Mouse (Mus musculus) CD4-positive helper T cell, adult 2 months (primary cell): ENCODE measurements around the gene Gm45837.

ENCODE experiments used
- DNase-seq: peaks from one replicate; pipeline ENCODE4 v3.0.0-alpha.2; 2012; ENCODE audit warnings: low read depth, missing footprints, low spot score

Gm45837 gene

GRCm38 (mm10) chr7:101437876-101438275, 27.2 kb downstream of the Gm45837 start:
- no peak for DNase-seq

GRCm38 (mm10) chr7:101443093-101443492, 32.4 kb downstream of the Gm45837 start:
- no peak for DNase-seq

GRCm38 (mm10) chr7:101444211-101444610, 33.5 kb downstream of the Gm45837 start:
- no peak for DNase-seq

- DNase-seq, result no peak
Observed at GRCm38 (mm10) chr7:101449855-101450254, 39.2 kb downstream of the Gm45837 start.

GRCm38 (mm10) chr7:101450422-101451401, 40.0 kb downstream of the Gm45837 start:
- peak; percentile 84 for DNase-seq

- DNase-seq, result no peak
Observed at GRCm38 (mm10) chr7:101452669-101453068, 42.0 kb downstream of the Gm45837 start.

DNA sequence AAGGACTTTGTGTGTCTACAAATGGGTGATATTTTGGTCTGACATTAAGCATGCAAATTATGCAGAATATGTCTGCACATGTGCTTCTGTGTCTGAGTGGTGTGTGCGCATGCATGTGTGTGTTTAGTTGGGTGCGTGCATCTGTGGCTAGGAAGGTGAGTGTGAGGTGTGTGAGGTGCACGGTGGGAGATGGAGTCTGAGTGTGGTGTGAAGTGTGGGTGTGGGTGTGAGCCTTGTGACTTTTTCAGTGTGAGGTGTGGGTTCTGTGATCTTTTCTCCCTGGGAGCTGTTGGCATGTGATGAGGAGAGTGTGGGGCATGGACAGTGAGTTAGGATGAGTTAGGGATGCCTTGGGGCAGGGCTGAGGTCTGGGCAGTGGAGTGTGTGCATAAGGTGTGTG, 42.6 kb downstream of the Gm45837 start:
- DNase-seq, result no peak

DNA sequence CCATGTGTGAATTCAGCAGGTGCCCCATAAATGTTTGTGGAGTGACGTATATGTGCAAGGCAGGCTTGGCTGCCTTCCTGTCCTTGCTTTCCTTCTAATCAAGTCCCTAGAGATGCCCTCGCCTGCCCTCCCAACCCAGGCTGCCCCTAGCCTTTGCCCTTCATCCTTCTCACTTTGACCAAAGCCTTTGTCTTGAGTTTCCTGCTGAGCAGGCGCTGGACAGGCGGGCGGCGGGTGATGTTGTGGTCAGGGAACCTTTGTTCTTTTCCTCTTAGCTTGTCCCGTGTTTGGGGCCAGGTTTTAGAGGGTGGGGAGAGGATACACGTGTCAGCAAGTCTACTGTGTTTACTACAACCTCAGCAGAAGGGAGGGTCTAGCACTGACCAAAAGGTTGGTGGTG, 43.0 kb downstream of the Gm45837 start:
- DNase-seq, result no peak

- no peak for DNase-seq
Observed at GRCm38 (mm10) chr7:101454479-101454878, 43.8 kb downstream of the Gm45837 start.

DNA sequence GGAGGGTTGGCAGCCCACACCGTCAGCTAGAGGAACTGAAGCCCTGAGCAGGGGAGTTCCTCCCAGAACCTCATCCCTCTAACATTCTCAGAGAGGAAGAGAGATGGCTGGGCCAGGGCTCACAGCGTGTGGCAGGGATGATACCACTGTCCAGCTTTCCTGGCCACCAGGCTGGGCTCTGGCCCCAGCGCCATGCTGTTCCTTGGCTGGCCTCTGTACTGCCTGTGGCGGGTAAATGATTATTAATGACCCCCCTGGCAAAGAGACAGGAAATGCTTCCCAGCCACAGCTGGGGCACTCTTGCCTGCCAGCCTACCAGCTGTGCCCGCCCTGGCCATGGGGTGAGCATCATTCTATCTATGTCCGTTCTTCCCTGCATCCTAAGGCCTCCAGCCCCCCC, 44.5 kb downstream of the Gm45837 start:
- no peak for DNase-seq

DNA sequence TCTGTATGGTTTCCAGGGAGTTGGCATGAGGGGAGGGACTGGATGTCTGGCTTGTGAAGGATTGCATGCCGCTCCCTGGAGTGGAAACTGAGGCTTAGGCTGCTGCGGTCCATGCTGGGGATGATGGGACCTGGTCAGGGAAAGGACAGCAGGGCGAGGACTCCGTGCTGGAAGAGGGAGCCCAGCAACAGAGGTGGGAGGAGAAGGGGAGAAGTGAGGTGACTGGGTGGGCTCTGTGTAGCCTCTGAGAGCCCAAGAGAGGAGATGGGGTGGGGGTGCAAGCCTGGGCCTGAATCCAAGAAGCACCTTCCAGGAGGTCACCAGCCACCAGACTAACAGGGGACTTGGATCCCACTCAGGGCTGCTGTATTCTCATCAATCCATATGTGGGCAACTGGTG, 45.6 kb downstream of the Gm45837 start:
- no peak for DNase-seq

DNA sequence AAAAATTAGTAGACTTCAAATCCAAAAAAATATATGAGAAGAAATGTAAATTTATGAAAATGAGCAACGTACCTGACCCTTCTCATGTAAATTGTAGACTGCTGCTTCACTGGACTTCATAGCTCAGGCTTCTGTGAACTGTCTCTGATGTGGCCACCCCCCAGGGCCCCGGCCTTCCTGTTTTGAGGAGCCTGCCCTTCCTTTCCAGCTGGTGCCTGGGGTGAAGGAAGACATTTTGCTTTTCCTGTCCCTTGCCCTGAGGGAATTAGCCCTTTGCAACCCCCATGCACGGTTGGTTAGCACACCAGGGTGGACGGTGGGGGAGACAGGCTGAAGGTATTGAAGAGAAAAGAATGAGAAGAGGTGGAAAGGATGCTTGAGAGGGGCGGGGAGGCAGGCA, 46.1 kb downstream of the Gm45837 start:
- no peak for DNase-seq

- DNase-seq, result no peak
Observed at GRCm38 (mm10) chr7:101457283-101457682, 46.6 kb downstream of the Gm45837 start.

DNA sequence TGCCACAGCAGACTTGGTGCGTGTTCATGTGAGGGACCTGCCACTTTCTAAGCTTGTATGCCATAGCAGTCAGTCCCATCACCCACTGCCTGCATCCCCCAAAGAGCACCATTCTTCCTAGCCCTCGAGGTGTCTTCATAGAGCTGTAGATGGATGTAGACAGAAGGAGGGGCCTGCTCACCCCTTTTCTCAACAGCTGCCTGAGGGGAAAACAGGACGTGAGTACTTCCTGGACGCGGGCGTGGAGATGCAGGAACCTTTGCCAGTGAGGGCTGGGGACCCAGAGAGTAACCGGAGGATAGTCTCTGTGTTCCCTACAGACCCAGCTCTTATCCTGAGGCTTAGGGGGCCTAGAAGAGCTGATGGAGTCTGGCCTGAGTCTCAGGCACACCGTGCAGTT, 47.1 kb downstream of the Gm45837 start:
- no peak for DNase-seq

DNA sequence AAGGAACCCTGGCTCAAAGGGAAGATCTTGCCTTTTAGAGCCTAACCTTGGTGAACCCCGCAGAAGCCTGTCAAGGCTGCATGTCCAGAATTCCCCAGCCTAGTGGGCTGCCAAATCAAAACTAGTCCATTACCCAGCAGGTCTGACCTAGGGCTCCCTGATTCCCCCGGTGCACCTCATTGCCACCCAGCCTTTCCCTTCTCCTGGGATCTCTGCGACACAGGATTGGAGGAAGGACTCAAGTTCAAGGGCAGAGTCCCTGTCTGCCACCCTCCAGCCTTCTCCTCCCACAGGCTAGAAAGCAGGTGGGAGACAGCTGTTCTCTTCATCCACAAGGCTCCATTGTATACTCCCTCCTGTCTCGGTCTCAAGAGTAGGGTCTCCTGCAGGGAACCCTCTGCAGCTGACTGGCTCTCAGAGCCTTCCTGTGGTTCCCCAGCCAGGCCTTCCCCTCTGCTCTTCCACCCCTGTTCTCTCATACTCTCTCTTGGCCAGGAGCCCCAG, 47.6 kb downstream of the Gm45837 start:
- no peak for DNase-seq

GRCm38 (mm10) chr7:101459305-101459813, 48.7 kb downstream of the Gm45837 start:
- no peak for DNase-seq

GRCm38 (mm10) chr7:101459923-101460607, 49.4 kb downstream of the Gm45837 start:
- DNase-seq, result no peak

GRCm38 (mm10) chr7:101460608-101460957, 49.9 kb downstream of the Gm45837 start:
- DNase-seq, result no peak

DNA sequence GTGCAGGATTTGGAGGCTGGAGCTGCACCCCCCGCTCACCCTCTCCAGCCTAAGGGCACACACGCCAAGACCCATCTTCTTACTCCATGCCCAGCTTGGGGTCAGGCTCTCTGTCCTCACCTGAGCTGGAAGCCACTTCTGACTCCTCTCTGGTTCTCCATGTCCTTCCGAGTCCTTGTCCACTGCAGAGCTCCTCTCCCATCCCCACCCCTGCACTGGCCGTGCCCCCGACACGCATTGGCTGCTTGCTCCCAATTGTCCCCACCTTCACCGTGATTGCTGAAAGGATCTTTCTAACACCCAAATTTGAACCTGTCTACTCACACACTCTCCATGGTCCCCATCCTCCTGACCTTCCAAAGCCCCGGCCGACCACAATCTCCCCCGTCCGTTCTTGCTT, 50.9 kb downstream of the Gm45837 start:
- no peak for DNase-seq

DNA sequence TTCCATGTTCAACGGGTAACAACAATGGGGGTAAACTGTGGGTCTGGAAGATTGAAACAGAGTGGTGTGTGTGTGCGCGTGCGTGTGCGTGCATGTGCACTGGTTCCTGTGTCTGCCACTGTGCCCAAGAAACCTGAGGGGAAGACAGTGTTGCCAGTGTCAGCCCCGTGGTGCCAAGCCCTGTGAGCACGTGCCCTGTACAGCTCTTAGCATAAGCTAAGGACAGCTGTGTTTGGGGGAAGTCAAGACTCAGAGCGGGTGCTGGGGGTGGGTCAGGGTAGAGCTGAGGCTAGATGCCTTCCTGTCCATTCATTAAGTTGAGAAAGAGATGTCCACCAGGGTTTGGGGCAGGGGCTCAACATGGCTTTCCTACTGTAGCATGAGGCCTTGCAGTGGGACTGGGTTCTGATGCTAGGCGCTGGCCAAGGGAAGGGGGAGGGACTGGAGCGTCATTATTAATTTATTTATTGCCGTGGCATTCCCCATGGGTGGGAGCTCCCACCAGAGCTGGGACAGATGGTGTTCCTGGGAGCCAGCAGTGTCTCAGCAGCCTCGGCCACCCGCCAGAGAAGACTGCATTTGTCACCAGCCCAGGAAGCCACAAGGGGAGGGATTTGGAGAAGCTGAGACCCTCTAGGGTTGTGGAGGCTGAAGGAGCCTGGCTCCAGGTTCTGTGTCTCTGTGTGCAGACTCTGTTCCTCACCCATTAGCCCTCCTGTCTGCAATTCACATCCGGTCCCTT, 51.8 kb downstream of the Gm45837 start:
- DNase-seq, result no peak

DNA sequence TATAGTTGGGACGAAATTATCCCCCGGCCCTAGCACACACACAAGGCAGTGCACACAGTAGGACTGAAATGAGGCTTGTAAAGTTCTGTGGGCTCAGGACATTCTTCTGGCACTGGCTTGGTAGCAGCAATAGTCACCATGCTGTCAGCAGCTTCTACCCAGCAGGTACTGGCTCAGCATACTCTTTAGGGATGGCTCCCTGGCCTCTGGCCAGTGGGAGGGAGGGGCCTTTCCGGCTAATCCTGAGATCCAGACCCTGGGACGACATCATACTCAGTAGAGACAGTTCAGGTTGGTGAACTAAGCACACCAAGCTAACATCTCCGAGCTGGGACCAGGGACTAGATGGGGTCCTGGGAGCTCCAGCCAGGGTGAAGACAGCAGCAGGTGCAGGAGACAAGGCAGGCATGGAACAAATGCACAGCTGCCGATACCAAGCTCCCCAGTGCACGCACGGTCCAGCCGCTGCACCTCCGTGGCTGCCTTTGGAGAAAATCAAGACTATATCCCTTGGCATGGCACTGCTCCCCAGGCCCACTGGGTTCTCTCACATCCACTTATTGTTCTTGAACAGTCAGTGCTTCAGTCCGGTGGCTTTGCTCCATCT, 53.1 kb downstream of the Gm45837 start:
- no peak for DNase-seq
